Mouse (Mus musculus) heart, embryonic 14.5 days (tissue): ENCODE measurements around the gene Cdk4. TPM values are rescaled to one million over a fixed set of nuclear protein-coding genes. Genes with fewer than 3 reads are reported as not detected.
"Not testable (repeated sequence)": the region's sequence is repeated elsewhere in the genome, so short reads cannot be mapped to it uniquely, and the experiment has no call there.

Source experiments
- ATAC-seq: fragments of 200-750 bp; cut with Nextera tagmentation; 2 replicates; pipeline ENCODE4 v1.8.0; 2017; ENCODE audit warnings: low read depth, moderate TSS enrichment; ENCODE audit not compliant: insufficient number of reproducible peaks, insufficient read depth, low FRiP score
- H3K27ac ChIP-seq, 2 experiments: fragments of 200-500 bp in 1 of 2; fragments of 300-500 bp in 1 of 2; sonication (generic) in 1 of 2; replicated peaks in 1 of 2; 2 replicates each; pipeline ENCODE4 v1.5.1; 2012 to 2014; ENCODE audit warnings: low read depth in 2 of 2, low read length in 2 of 2, control low read depth in 1 of 2, mild to moderate bottlenecking in 1 of 2, mixed read lengths in 1 of 2; ENCODE audit not compliant: control insufficient read depth in 1 of 2, insufficient read depth in 1 of 2
- H3K27me3 ChIP-seq: fragments of 300-500 bp; sonication (generic); 2 replicates; pipeline ENCODE4 v1.6.1; 2014; ENCODE audit warnings: mild to moderate bottlenecking, low read length, control low read depth; ENCODE audit not compliant: control insufficient read depth, insufficient read depth
- H3K36me3 ChIP-seq: fragments of 300-500 bp; sonication (generic); 2 replicates; pipeline ENCODE4 v1.6.1; 2014; ENCODE audit warnings: mild to moderate bottlenecking, control low read depth, low read length, mixed read lengths; ENCODE audit not compliant: control insufficient read depth, insufficient read depth
- H3K4me1 ChIP-seq, 2 experiments: fragments of 200-500 bp in 1 of 2; fragments of 300-500 bp in 1 of 2; sonication (generic) in 1 of 2; 2 replicates each; pipeline ENCODE4 v1.6.1; 2012 to 2014; ENCODE audit warnings: low read length in 2 of 2, control low read depth in 1 of 2, mixed read lengths in 1 of 2; ENCODE audit not compliant: control insufficient read depth in 2 of 2, insufficient read depth in 2 of 2
- H3K4me2 ChIP-seq: fragments of 300-500 bp; sonication (generic); 2 replicates; pipeline ENCODE4 v1.6.1; 2014; ENCODE audit warnings: mild to moderate bottlenecking, low read length
- H3K4me3 ChIP-seq, 2 experiments: fragments of 200-500 bp in 1 of 2; fragments of 300-500 bp in 1 of 2; sonication (generic) in 1 of 2; 2 replicates each; pipeline ENCODE4 v1.5.1; 2012 to 2014; ENCODE audit warnings: low read length in 2 of 2, mild to moderate bottlenecking in 2 of 2, control low read depth in 1 of 2, low read depth in 1 of 2, moderate library complexity in 1 of 2; ENCODE audit not compliant: control insufficient read depth in 1 of 2, insufficient read depth in 1 of 2
- H3K9ac ChIP-seq: fragments of 300-500 bp; sonication (generic); 2 replicates; pipeline ENCODE4 v1.6.1; 2014; ENCODE audit warnings: mild to moderate bottlenecking, low read length
- H3K9me3 ChIP-seq: fragments of 300-500 bp; sonication (generic); 2 replicates; pipeline ENCODE4 v1.6.1; 2016; ENCODE audit warnings: low read length, control low read depth; ENCODE audit not compliant: control insufficient read depth
- WGBS: fragments of 180-500 bp; shearing (Covaris S2); extraction: QIAGEN DNeasy Blood & Tissue Kit; methylation state at CpG from one replicate; pipeline ENCODE4 v1.1.7; 2014; 5-methylcytosine and 5-hydroxymethylcytosine counted together
- polyA plus RNA-seq: library from polyadenylated mRNA; unstranded; fragments of >200 nt; fragmentation: Nextera tagmentation; extraction: Ambion mirVana; gene quantifications from 2 replicates; pipeline ENCODE4 v1.2.1, GENCODE M21; 2014

Gene Cdk4
- polyA plus RNA-seq, 1 experiment from 2014 or later = 946 TPM

DNA sequence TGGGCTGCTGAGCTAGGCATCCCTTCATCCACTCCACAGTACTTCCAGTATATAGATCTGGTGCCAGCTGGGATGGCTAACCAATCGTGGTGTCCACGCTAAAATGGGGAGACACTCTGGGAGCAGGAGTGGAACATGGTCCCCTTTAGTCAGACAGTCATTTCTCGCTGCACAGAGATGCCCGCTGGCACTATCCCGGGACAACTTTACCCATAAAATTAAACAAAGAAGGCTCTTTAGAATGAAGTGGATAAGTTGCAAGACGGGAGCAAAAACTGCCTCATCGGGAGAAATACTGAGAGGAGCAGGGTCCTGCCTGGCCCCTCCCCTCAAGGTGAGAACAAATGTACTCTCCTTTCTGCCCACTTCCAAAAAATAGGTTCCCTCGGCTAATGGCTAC lies 4.6 kb upstream of the Cdk4 start:
- WGBS = 18% methylated on average over 8 of the region's 8 CpGs
- 0 out of 2 replicates have a peak, but pooled peaks cover 2% of the 10 kb centered on the region for H3K36me3 ChIP-seq
- peak overlapping the region; percentile 99 for H3K4me2 ChIP-seq
- peaks cover 6 to 18% of the 10 kb centered on the region in 2 experiments; a peak in 3 of 4 replicates for H3K4me1 ChIP-seq
- H3K4me3 ChIP-seq = peak overlapping the region in 1 of 2 experiments; percentile 77; a peak in 2 of 4 replicates
- H3K27ac ChIP-seq = no peak overlapping the region
- ATAC-seq = no peak
- peaks cover 47% of the 10 kb centered on the region for H3K27me3 ChIP-seq
- no peak overlapping the region; the same call in 1 of the 2 replicates for H3K9ac ChIP-seq
- H3K9me3 ChIP-seq = no peaks in the 10 kb centered on the region

DNA sequence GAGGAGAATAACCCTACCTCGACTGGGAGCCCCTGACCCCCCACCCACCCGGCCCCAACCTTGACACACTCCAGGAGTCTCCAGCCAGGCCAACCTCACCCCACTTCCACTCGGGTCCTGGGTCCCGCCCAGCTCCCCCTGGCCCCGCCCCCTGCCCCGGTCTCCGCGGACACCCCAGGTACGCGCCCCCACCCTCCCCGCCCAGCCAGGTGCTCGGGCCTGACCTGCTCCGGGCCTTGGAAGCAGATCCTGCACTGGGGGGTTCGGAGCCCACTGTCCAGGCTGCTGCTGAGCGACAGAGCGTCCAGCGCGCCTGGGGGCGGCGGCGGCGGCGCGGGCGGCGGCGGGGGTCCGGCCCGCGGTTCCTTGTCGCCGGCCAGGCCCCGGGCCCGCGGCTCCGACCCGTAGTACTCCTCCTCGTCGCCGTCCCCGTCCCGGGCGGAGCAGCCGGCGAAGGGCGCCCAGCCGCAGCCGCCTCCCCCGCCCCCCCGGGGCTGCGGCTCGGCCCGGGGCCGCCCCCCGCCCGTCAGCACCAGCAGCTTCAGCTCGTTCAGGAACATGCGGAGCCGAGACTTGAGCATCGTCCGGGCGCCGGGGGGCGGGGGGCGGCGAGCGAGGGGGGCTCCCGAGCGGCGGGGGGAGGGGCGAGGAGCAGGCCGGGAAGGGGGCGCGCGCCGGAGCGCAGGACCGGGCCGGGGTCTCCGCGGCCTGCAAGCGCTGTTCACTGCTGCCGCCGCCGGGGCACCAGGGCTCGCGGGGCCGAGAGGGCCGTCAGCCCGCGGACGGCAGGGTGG lies 4.0 kb upstream of the Cdk4 start:
- Histone ChIP-seq H3K9ac (peak overlapping the region; percentile 78), H3K4me2 (peak overlapping the region; percentile 99), H3K36me3 (peaks cover 2% of the 10 kb centered on the region; the same call in 1 of the 2 replicates), H3K4me3 (peak overlapping the region; percentile 56 to 77), H3K27me3 (peaks cover 40% of the 10 kb centered on the region), H3K27ac (no peak overlapping the region), H3K4me1 (peaks cover 6 to 18% of the 10 kb centered on the region in 2 experiments; a peak in 3 of 4 replicates), H3K9me3 (no peaks in the 10 kb centered on the region)
- ATAC-seq = no peak
- under 1% methylated on average over 83 of the region's 92 CpGs for WGBS

DNA sequence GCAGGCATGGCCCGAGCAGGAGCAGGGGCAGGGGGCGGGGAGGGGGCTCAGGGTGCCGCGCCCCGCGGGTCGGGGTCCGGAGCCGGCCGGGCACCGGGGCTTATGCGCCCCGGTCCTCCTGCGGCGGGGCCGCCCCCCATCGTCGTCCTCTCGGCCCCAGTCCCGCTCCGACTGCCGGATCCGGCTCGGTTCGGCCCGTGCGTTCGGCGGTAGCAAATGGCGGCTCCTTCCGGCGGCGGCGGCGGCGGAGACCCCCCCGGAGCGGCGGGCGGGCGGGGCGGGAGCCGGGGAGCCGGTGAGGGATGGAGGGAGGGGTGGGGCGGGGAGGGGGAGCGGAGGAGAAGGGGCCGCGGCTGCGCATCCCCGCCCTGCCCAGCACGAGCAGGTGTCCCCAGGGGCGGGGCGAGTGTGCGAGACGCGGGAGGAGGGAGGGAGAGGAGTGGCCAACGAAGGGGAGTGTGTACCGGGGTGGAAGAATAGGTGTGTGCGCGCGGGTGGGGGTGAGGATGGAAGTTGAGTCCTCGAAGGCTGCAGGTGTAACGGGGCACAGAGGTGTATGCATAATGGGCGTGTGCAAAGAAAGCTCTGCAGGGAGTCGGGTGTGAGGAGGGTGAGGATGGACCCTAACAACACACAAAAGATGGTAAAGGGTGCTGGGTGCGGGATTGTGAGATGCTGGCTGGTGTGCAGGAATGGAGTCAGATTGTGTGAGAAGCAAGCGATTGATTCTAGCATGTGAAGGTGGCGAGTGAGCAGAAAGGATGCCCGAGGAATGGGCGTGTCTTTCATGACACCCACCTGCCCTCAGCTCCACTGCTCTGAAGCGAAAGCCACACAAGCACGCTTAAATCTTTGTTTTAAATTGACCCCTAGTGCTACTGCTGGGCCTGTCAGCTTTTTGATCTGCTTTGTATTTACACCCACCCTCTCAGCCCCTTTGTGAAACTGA lies 3.1 kb upstream of the Cdk4 start, which contains the start of gene March9:
March9 (minus strand) TSS at position 217 of the 949 bp plus-strand sequence.
- Histone ChIP-seq H3K9ac (peak within 1 kb of the TSS; percentile 78), H3K27me3 (peaks cover 39% of the 10 kb centered on the region), H3K36me3 (peaks cover 11% of the 10 kb centered on the region), H3K4me1 (peaks cover 9 to 27% of the 10 kb centered on the region in 2 experiments), H3K27ac (no peak within 1 kb of the TSS), H3K4me3 (peak within 1 kb of the TSS; percentile 56 to 77), H3K9me3 (no peaks in the 10 kb centered on the region), H3K4me2 (peak within 1 kb of the TSS; percentile 99)
- 2% methylated on average over 54 of the region's 72 CpGs for WGBS
- ATAC-seq = no peak

GRCm38 (mm10) chr10:127061085-127061484 lies 2.2 kb upstream of the Cdk4 start:
- Histone ChIP-seq H3K4me3 (0 out of 4 replicates have a peak overlapping the region, but pooled peaks of 1 of the 2 experiments have one; percentile 77), H3K27me3 (peaks cover 39% of the 10 kb centered on the region), H3K9me3 (no peaks in the 10 kb centered on the region)

GRCm38 (mm10) chr10:127061513-127061912 lies 1.8 kb upstream of the Cdk4 start:
- Histone ChIP-seq H3K4me1 (peaks cover 11 to 34% of the 10 kb centered on the region in 2 experiments), H3K27me3 (peaks cover 39% of the 10 kb centered on the region), H3K36me3 (peaks cover 21% of the 10 kb centered on the region), H3K27ac (no peak overlapping the region), H3K9ac (no peak overlapping the region), H3K4me2 (no peak overlapping the region), H3K9me3 (no peaks in the 10 kb centered on the region), H3K4me3 (no peak overlapping the region)
- ATAC-seq = no peak
- 76% methylated on average over 2 of the region's 2 CpGs for WGBS

More at GRCm38 (mm10) chr10:127061085-127061484, 2.2 kb upstream of the Cdk4 start:
- Histone ChIP-seq H3K36me3 (peaks cover 19% of the 10 kb centered on the region), H3K9ac (no peak overlapping the region), H3K27ac (no peak overlapping the region), H3K4me1 (peaks cover 11 to 34% of the 10 kb centered on the region in 2 experiments), H3K4me2 (peak overlapping the region; percentile 99; the same call in 1 of the 2 replicates)
- no peak for ATAC-seq
- WGBS = 48% methylated on average over 5 of the region's 5 CpGs

DNA sequence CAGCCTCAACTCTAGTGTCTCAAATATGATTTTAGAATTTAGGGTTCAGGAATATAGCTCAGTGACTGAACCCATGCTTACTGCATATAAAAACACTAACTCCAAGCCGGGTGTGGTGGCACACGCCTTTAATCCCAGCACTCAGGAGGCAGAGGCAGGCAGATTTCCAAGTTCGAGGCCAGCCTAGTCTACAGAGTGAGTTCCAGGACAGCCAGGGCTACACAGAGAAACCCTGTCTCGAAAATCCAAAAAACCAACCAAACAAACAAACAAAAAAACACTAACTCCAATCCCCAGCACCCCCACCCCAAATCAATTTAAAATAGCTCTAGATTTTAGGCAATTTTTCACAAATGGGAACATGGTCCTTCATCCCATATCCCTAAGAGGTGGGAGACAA lies 1.2 kb upstream of the Cdk4 start:
- Histone ChIP-seq H3K36me3 (peaks cover 27% of the 10 kb centered on the region), H3K4me1 (peaks cover 11 to 34% of the 10 kb centered on the region in 2 experiments), H3K27me3 (peaks cover 38% of the 10 kb centered on the region)
- not testable (repeated sequence) for H3K9me3 ChIP-seq, H3K9ac ChIP-seq, H3K27ac ChIP-seq, ATAC-seq, H3K4me2 ChIP-seq, H3K4me3 ChIP-seq
- WGBS = 82% methylated on average over 4 of the region's 4 CpGs

- Histone ChIP-seq H3K4me3 (peak overlapping the region in 1 of 2 experiments; percentile 87; a peak in 1 of 4 replicates), H3K27me3 (peaks cover 34% of the 10 kb centered on the region), H3K4me1 (peaks cover 11 to 34% of the 10 kb centered on the region in 2 experiments), H3K27ac (no peak overlapping the region), H3K4me2 (peak overlapping the region; percentile 67), H3K9me3 (no peaks in the 10 kb centered on the region), H3K36me3 (peaks cover 31% of the 10 kb centered on the region), H3K9ac (no peak overlapping the region; the same call in 1 of the 2 replicates)
- 69% methylated on average over 5 of the region's 5 CpGs for WGBS
- no peak for ATAC-seq
These were observed 831 bp upstream of the Cdk4 start for GRCm38 (mm10) chr10:127062503-127062902.
